Mouse (Mus musculus): ENCODE data around the gene Calm1.

Gene Calm1

GRCm38 (mm10) chr12:100198967-100199660, at the start of gene Calm1:
Gene Calm1, plus strand, starts transcription at chr12:100199435.
- in situ Hi-C loops (cut with MboI, MseI): loop anchor here (25.0 kb wide), 1 partner anchor 813 kb away; no protein-coding TSS in a partner anchor

- in situ Hi-C loops (cut with MboI, MseI): no loop called here
These were observed 46.8 kb upstream of the Calm1 start for GRCm38 (mm10) chr12:100152466-100152865.

GRCm38 (mm10) chr12:100159261-100159975, 39.8 kb upstream of the Calm1 start, which contains the start of gene Nrde2:
Gene Nrde2, minus strand, starts transcription at chr12:100159653.
- in situ Hi-C loops (cut with MboI, MseI): no loop called here

- in situ Hi-C loops (cut with MboI, MseI): no loop called here
These were observed 34.2 kb upstream of the Calm1 start for GRCm38 (mm10) chr12:100164991-100165500.

- in situ Hi-C loops (cut with MboI, MseI): no loop called here
These were observed 33.1 kb upstream of the Calm1 start for GRCm38 (mm10) chr12:100166177-100166576.

GRCm38 (mm10) chr12:100166939-100167338, 32.3 kb upstream of the Calm1 start:
- in situ Hi-C loops (cut with MboI, MseI): no loop called here

GRCm38 (mm10) chr12:100167502-100167901, 31.7 kb upstream of the Calm1 start:
- in situ Hi-C loops (cut with MboI, MseI): no loop called here

GRCm38 (mm10) chr12:100167931-100168871, 31.0 kb upstream of the Calm1 start:
- in situ Hi-C loops (cut with MboI, MseI): no loop called here

GRCm38 (mm10) chr12:100172481-100172880, 26.8 kb upstream of the Calm1 start:
- in situ Hi-C loops (cut with MboI, MseI): no loop called here

- in situ Hi-C loops (cut with MboI, MseI): loop anchor here (25.0 kb wide), 1 partner anchor 836 kb away; no protein-coding TSS in a partner anchor
These were observed 22.7 kb upstream of the Calm1 start for GRCm38 (mm10) chr12:100176469-100177056.

- in situ Hi-C loops (cut with MboI, MseI): loop anchor here (25.0 kb wide), 1 partner anchor 833 kb away; no protein-coding TSS in a partner anchor
These were observed 20.3 kb upstream of the Calm1 start for GRCm38 (mm10) chr12:100178898-100179440.

- in situ Hi-C loops (cut with MboI, MseI): loop anchor here (25.0 kb wide), 1 partner anchor 831 kb away; no protein-coding TSS in a partner anchor
These were observed 18.4 kb upstream of the Calm1 start for GRCm38 (mm10) chr12:100180802-100181201.

- in situ Hi-C loops (cut with MboI, MseI): loop anchor here (25.0 kb wide), 1 partner anchor 830 kb away; no protein-coding TSS in a partner anchor
These were observed 16.6 kb upstream of the Calm1 start for GRCm38 (mm10) chr12:100182676-100183075.

- in situ Hi-C loops (cut with MboI, MseI): loop anchor here (25.0 kb wide), 1 partner anchor 828 kb away; no protein-coding TSS in a partner anchor
These were observed 15.3 kb upstream of the Calm1 start for GRCm38 (mm10) chr12:100183970-100184369.

- in situ Hi-C loops (cut with MboI, MseI): loop anchor here (25.0 kb wide), 1 partner anchor 827 kb away; no protein-coding TSS in a partner anchor
These were observed 14.3 kb upstream of the Calm1 start for GRCm38 (mm10) chr12:100184976-100185375.

GRCm38 (mm10) chr12:100185897-100186296, 13.3 kb upstream of the Calm1 start:
- in situ Hi-C loops (cut with MboI, MseI): loop anchor here (25.0 kb wide), 1 partner anchor 826 kb away; no protein-coding TSS in a partner anchor

- in situ Hi-C loops (cut with MboI, MseI): loop anchor here (25.0 kb wide), 1 partner anchor 826 kb away; no protein-coding TSS in a partner anchor
These were observed 12.9 kb upstream of the Calm1 start for GRCm38 (mm10) chr12:100186376-100186775.

GRCm38 (mm10) chr12:100187013-100187755, 12.1 kb upstream of the Calm1 start:
- in situ Hi-C loops (cut with MboI, MseI): loop anchor here (25.0 kb wide), 1 partner anchor 825 kb away; no protein-coding TSS in a partner anchor

GRCm38 (mm10) chr12:100187756-100188430, 11.3 kb upstream of the Calm1 start:
- in situ Hi-C loops (cut with MboI, MseI): loop anchor here (25.0 kb wide), 1 partner anchor 824 kb away; no protein-coding TSS in a partner anchor
